Mouse (Mus musculus) kidney, adult 9 months (tissue): ENCODE data around the gene Thsd7a.

Experiments
- DNase-seq: peaks from one replicate; pipeline ENCODE4 v3.0.0; 2022

Thsd7a gene

DNA sequence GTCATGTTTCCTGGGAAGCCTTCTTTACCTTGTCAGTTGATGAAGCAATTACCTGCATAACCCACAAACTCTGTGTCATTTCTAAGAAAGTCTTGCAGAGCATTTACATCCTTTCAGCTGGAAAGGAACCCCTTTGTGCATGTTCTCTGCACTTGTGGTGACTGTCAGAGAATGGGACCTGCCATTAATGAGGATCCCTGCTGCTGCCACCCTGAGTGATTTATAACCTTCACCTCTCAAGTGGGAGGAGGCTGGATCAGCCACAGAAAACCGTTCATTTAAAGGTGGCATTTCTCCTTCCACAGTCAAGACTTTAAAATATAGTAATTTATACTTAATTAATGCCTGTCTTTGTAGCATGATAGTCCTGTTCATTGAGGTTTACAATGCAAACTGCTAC is 99.6 kb downstream of the Thsd7a start:
- no peak for DNase-seq

DNA sequence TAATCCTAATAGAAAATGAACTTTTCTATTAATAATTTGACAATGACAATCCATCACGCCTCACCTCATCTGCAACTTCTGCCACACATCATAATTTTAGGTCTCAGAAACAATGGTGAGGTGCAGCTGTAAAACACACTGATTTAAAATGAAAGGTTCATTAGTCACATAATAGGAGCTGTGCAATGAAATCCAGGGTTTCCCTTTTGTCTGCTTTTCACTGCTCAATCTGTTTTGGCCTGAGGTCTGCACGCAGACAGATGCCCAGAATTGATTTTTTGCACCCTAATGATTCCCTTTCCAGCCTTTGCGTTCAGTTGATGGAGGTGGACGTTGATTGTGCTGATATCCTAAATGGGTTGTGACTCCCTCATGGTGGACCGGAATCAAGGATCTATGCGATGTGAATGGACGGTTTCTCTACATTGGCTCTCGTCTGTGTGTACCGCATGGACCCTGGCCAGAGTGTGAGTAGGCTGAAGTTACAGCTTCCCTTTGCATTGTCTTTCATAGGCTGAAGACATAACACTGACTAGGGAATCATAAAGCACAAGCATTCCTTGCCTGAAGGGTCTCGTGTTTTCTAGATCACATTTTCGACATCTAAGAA is 120.5 kb downstream of the Thsd7a start:
- no peak for DNase-seq

DNA sequence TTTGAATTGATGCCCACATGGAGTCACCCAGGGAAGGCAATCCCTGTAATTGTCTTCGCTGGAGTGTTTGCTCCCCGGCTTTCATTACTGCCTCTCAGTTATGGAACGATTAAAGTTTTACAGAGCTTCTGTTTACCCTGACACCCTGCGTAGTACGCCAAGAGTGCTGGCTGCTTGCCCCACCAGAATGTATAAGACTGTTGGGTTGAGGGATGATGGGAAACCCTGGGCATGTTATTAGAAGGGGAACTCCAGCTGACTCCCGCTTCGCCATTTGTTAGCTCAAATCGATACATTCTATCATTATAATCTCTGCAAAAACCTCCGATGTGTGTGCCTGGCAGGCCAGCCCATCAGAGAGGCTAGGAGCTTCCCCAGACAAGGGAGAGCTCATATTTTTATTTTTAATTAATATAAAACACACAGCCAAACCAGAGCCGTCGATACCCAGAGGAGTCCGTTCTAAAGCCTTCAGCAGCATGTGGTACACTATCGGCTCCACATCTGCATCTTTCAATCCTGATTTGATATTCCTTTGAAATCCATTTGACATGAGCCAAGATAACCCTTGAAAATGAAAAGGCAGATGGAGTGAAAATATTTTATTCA is 142.5 kb downstream of the Thsd7a start:
- no peak for DNase-seq

DNA sequence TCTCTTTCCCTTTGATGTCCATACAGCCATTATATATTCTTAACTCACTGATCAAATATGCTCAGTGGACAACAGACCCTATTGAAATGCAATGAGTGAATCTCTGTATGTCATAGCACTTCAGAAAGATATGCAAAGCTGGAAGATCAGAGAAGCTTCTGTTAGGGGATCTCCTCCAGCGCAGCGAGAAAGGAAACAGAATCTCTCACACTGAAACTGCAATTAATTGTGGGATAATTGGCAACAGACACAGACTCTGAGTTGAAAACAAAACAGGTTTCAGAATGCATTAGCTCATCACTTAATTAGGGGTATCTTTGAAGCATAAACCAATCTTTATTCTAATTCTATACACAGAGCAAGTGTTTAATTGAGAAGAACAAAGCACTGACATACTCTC is 146.3 kb downstream of the Thsd7a start:
- no peak for DNase-seq

DNA sequence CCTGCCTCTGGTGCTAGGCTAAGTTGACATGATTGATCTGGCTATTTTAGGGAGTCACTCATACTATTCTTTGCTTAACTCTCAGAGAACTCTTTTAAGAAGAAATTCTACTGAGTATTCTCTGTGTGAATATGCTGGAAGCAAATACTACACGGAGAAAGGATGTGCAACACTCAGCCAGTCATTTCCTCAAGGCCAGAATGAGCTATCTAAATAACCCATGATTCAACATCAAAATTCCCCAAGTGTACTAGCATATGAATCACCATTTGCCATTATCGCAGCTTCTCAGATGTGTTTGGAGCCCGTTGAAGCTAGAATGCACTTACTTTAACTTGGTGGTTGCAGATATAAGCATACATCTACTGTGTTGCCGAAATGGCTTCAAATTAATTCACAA is 147.0 kb downstream of the Thsd7a start:
- no peak for DNase-seq

DNA sequence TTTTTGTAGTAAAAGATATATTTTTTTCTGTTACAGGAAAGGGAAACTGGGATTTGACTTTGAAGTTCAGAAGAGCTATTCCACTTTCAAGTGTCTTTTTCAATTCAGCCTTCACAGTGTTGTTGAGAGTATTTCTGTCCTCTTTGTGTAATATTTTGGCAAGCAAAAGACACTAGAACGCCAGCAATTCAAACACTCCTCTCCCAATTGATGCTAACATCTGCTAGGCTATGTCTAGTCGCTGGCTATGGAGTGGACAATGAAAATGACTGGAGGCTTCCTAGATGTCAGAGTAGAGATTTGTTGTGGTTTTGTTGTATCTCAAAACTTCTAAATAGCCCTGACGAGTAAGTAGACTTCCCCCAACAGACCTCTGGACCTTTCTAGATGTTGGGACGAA is 164.8 kb downstream of the Thsd7a start:
- no peak for DNase-seq

DNA sequence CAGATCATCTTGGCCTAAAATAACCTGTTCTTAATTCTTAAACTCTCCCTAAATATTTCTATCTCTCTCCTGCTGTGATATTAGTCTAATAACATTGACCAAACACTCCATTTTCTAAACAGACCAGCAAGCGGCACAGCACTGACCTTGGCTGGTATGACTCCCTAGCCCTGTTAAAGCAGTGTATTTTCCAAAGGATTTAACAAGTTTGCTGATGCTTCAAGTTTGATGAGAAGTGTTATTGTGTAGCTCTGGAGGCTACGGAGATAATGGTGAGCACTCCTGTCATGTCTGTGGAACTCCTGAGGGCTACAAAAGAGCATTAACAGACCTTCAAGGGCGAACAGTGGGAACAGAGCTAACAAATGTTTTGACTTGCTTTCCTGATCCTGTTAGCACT is 168.1 kb downstream of the Thsd7a start:
- DNase-seq, result no peak

DNA sequence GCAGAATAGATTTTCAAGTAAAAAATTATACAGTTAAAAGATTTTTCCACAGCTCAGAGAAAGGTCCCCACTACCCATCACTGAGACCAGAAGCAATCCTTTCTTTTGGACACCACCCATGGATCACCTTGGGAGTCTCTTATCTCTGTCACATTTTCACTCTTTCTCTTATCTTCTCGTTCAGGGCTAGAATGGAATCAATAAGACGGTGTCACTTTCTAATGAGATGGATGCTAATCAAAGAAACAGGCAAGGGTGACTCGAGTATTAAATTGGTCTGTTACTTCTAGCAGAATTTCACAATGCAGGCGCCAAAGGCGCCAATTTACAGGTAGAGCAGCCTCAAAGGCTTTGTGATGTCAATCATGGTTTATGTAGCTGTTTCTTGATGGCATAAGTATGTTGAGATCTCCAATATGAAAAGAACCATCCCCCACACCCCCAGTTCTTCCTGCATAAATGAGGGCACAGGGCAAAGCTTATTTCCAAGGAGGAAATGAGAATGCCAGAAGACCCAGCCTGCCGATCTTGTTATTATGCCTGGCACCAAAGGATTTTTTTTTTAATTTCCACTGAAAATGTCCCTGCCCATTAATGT is 173.5 kb downstream of the Thsd7a start:
- DNase-seq, result no peak

DNA sequence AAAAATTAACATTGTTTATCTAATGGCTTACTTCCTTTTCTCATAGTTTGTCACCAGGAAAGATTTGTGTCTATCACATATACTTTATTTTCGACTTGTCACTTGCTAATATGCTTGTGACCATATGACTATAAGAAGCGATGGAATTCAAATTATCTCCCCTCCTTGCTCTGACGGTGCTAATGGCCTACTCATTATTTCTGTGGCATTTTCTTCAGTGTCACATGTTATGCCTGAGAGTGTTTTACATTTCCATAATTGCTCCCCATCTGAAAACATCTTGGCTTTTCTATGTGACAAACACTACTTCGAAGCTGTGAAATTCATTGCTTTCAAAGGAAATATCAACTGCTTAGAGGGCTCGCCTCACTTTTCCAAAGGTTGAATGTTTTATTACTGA is 177.0 kb downstream of the Thsd7a start:
- no peak for DNase-seq

DNA sequence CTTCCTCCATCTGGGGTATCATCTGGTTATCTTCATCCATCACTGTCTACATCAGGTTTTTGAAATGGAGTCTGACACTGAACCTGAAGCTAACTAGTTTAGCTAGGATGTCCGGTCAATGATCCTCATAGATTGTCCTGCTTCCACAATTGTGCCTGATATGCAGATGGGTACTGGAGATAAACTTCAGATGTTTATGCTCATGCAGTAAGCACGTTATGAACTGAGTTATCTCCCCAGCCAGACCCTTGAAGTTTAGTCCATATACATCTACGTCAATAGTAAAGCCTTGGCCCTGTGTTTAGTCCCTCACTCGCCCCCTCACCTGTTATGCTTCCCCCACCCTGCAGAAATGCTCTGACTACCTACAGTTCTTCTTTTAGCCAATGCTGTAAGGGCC is 184.1 kb downstream of the Thsd7a start:
- no peak for DNase-seq

DNA sequence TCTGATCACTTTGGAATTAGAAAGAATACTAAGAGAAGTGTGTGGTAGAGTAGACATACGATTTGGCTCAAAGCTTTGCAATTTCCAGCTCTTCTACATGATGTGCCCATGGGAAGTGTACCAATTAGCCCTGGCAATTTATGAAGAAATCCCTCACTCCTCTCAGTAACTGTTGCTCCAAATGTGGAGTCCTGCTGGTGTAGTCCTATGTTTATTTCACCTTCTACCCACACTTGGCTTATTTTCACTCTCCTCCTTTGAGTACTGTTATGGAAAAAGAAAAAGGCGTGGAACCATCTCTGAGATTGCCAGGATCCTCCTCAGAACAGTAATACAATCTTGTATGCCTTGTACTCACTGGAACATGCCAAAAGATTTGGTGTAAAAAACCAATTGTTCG is 186.9 kb downstream of the Thsd7a start:
- no peak for DNase-seq

DNA sequence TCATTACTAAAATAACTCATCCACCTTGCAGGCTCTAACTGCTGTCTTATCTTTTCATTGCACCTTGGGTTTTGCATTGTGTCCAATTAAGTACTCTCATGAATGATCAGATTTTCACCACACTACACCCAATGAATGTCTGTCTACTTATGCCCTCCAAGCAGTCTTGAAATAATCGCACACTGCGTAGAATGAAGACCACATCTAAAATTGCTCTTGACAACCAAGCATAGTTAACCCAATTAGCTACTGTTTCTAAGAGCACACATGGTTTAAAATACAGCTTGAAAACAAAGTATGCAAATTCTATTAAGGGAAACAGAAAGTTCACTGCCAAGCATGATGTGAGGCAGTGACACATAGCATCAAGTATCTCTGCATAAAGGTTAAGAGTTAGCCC is 188.7 kb downstream of the Thsd7a start:
- DNase-seq, result no peak

DNA sequence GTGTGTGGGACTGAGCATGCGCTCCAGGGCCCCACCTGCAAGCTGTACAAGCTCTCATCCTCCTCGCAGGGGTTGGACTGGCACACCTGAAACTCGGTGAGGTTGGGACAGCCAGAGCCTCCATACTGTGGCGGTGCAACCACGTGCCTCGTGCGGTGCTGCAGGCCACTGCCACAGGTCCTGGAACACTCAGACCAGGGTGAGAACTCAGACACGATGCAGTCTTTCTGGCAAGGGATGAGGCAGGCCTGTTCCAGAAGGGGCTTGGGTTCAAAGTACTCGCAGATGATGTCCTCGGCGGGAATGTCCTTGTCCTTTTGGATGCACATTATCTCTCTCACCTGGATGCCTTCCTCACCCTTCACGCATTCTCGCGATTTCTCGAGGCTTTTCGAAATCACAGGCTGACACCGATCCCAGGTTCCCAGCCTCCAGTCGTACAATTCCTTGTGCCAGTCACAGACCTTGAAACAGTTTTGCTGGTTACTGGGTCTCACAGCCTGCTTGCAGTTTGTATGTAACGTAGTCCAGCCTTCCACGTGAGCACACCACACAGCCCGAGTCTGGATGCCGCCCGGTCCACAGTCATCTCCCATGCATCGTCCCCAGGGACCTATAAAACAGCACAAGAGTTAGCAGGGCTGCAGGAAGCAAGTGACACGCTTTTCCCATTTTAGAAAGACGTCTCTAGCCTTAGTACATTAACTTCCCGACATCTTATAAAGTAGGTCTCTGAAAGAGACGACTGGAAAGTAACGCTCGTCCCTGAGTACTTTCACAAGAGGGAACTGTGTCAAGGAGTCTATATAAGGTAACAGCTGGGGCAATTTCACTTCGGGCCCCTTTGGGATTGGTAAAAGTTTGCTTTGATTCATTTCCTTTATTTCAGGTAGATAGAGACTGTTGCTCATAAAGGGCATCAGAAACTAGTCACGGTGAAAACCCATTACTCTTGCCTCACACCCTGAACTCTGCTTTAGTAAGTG is 193.8 kb downstream of the Thsd7a start:
- DNase-seq, result peak; percentile 17

DNA sequence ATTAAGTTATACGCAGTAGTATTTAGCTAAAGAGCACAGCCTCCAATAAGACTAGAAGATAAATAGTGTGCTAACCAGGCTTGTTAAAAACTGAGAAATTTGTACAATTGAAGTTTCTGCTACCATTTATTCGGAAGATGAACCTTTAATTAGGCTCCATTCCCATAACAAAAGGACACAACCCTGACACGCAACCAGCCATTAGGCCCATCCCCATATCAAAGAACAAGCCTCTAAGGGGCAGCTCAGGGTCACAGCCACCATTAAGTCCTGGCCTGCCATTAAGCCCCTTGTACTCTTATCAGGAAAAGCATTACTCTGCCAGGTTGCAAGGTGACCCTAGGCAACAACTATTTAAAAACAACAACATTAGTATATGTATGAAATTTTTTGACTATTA is 198.0 kb downstream of the Thsd7a start:
- no peak for DNase-seq

DNA sequence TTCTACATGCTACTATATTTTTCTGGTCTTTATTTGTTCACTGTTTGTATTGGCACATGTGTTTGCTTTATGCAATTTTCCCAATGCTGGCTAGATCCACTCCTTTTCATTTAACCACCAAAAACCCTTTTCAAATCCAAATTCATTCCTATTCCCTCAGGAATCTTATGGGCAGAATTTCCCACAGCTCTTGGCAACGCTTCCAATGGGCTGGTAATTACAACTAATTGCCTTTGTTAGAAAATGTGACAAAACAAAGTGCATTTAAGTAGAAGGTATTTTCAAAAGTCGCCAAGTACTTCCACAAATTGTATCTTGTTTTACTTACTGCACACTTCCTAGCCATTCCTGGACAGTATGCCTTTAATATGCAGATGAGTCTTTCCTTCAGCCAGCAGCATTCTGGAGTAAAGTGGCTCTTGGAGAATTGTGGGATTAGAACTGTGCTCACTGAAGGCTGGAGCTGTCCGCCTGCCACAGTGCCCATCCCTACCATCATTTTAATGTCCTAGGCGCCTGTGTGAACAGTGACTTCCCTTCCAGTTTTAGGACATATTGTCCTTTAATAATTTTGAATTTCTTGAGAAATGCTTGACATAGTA is 199.1 kb downstream of the Thsd7a start:
- peak; percentile 4 for DNase-seq

DNA sequence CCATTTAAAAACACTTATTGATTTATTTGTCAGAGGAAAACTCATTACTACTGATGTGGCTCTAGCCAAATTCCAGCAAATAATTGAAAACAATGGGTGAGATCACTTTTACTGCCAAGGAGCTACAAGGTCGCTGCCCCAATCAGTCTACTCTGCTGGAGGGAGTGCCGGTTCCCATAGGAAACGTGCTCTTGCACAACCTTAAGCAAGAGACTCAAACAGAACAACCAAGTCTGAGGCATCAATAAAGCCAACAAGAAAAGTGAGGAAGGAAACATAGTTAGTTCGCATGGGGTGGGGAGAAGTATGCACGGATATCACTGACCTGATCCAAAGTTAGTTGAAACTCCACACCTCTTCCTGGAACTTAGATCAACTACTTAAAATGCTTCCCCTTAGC is 205.1 kb downstream of the Thsd7a start:
- peak; percentile 25 for DNase-seq

DNA sequence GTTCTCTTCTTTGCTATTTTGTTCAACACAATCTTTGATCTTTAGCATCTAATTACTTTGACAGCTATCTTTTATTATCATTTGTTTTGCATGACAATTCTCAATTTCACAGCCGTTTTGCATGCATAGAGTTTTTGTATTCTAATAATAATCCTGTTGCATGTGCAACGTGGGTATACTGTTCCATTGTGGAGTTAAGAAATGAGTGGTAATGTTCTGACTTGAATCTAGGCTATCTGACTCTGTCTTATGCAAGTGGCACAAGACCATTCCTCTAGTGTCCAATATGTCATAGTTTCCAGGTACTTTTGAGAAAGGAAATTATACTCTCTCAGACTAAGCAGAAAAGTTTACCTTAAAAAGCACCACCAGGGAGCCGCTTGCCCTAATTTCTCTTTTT is 206.7 kb downstream of the Thsd7a start:
- no peak for DNase-seq

DNA sequence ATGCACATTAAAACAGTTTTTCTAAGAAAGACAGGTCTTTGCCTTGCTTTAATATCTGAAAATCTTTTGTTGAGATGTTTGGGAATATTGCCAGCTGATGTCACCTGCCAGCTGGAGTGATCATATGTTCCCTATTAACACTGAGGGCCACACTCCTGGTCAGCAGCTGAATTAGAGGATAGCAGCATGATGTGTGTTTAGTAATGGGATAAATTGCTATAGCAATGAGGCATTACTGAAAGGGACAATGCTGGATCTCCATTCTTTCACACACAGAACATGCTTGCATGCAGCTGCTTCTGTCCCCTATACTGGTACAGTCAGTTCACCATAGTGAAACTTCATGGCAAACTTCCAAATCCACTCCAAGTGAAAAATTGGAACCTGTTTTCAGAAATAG is 230.1 kb downstream of the Thsd7a start:
- no peak for DNase-seq

DNA sequence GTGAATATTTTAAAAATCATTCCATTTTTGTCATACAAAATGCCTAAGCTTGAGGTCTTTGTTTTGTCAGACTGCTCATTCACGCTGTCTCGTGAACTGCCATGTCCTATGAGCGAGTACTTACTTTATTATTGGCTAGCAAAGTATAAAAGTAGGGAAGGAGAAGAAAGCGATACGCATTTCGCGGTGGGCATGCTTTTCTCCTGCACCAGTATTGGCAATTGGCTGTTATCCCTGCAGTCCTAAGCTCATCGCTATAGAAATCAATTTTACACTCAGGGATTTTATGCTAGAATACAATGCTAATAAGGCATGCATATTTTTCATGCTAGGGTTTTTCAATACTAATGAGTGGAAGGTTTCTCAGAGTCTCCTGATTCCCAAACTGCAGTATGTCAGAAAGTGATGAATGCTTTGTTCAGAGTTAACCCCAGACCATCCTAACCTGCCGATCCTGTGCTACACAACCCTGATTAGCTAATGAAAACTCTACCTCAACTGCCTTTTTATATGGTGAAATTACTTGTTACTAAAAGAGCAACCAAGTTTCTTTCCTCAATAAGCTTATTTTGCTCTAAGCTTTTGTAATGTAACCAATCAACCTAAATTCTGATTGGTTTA is 230.8 kb downstream of the Thsd7a start:
- no peak for DNase-seq

DNA sequence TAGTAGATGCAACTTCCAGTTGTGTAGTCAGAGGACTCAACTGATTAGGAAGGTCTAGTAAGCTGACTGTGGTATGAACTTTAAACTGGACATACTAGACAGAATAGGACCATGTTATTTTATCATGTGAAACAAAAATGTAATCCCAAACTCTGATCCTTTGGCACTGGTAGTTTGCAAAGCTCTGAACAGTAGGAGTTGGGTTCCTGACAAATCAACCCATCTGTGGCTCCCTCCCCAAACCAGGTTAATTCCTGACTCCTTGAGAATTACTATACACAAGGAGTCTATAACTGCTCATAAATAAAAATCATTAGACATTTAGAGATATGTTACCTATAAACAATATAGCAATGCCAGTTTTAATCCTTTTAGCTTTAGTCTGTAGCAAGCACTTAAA is 231.5 kb downstream of the Thsd7a start:
- no peak for DNase-seq

DNA sequence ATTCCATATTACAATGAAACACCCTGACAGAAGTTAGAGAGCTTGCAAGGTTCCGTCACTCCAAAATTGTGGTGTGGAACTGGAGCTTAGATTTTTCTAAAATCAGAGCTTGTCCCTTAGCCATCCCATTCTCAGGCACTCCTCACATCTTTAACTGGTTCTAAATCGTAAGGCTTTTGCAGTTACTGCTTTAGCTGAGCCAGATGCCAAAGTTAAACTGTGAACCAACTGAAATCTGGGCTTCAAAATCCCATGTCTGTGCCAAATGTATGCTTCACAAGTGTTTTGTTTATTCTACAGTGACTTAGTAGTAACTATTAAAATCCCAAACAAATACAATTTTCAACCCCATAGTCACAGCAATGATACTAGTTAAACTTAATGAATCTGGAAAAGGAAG is 242.3 kb downstream of the Thsd7a start:
- no peak for DNase-seq

DNA sequence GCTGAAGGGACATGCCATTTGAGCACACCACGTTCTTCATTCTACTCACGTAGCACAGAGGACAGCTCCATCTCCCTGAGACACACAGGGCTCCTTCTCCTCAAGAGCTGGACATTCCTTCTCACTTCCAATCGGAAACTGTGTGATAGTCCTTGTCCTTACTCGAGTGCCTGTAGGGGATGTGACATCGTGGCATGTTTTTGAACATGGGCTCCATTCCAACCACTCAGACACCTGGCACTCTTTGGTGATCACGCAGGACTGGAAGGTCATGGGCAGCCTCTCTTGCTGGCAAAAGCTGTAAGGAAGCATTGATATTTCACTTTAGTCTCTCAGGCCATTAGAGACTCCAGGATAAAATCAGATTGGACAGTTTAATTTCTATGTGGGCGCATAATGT is 245.3 kb downstream of the Thsd7a start:
- no peak for DNase-seq

DNA sequence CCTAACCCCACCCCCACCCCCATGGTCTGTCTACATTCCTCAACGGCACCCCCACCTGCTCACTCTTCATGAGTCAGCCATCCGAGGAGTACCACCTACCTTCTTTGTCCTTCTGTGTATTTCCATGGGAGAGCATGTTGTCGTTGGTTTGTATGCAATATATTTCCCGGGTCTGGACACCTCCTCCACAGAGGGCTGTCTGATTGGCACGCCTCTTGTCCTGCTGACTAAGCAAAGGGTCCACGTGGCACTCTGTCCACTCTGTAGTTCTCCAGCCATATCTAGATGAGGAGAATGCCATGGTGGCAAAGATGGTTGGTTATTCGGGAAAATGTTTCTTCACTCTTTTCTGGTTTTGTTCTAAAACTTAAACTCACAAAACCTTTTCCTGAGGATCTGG is 248.3 kb downstream of the Thsd7a start:
- no peak for DNase-seq
